Mouse (Mus musculus): Measurements from ENCODE around the gene Resp18.
"Not testable (repeated sequence)": the region's sequence is repeated elsewhere in the genome, so short reads cannot be mapped to it uniquely, and the experiment has no call there.

Gene Resp18

DNA sequence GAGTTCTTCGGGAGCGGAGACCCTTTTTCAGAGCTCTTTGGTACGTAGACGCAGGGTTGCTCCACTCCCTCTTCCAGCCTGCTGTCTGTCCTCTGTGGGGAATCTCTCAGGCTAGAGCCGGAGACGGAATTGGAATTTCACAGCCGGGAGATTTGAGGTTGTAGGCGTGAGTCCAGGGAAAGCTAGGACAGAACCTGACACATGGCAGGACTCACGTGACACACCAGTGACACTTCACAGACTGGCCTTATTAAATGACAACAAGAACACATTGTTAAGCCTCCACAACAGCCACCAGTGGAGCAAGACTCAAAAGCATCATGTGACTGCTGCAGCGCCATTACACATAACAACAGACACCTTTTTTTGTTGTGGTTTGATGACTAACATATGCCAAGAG is 38.6 kb downstream of the Resp18 start:
- in situ Hi-C loops (cut with MboI; ENCODE audit: low sequenced_read_pairs): no loop called here

DNA sequence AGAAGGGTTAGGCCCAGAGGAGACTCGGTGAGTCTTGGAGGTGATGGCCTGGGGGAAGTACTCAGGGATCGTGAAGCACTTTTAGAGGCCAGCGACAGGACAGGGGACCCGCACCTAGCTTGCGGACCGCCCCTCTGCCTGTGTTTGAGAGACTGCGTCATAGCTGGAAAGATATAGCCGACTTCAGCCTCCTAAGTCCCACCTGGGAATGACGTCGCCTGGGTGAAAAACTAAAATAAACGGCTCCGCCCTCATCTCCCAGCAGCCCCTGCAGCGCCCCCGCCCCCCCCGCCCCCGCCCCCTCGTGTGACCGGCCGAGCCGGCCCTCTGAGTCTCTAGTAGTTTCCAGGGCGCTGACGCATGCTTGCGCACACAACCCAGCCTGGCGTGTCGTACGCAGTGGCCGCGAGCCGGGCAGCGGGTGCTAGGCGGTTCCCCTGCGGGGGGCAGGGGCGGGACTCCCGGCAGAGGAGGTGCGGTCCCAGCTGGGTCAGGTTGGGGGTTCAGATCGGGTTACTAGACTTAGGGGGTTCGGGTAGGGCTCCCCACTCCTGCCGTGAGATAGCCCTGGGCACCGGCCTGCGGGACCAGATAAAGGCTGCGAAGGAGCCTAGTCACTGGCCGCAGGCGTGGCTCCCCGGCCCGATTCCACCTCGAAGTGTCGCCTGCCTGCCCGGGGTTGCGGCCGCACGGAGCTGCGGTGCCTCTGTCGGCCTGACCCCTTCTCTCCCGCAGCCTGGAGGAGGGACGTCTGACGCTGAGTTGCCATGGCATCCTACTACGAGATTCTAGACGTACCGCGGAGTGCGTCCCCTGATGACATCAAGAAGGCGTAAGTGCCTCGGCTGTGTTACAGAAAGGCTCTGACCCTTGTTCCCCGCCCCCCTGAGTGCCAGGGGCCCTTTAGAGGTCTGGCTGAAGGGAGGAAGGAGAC is 41.8 kb downstream of the Resp18 start, which contains the start of gene Dnajb2:
Gene Dnajb2 (plus strand): TSS at position 290 of the 934 bp plus-strand sequence.
- in situ Hi-C loops (cut with MboI; ENCODE audit: low sequenced_read_pairs): no loop called here

DNA sequence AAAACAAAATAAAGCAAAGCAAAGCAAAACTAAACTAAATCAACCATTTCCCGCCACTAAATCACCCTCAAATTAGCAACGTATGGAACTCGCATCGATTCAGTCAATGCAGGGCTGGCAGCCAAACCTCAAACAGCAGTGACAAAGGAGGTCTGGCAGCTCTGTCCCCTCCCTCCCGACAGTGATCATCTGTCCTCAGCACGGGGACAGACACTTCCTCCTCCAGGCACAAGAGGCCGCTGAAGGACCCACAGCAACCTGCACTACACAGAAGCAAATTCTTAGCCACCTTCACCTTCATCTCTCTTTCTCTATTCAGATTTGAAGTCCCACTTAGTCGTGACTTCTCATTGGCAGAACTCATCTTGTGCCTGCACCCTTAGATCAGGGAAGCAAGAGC is 43.6 kb downstream of the Resp18 start:
- in situ Hi-C loops (cut with MboI; ENCODE audit: low sequenced_read_pairs): no loop called here

DNA sequence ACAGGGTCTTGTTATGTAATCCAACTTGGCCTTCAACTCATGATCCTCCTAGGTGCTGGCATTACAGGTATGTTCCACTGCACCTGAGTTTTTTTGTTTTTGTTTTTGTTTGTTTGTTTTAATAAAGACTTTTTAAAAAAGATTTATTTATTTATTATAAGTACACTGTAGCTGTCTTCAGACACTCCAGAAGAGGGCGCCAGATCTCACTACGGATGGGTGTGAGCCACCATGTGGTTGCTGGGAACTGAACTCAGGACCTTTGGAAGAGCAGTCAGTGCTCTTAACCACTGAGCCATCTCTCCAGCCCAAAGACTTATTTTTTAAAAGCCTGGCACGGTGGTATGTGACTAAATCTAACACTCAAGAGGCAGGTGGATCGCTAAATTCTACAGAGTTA is 45.7 kb downstream of the Resp18 start:
- in situ Hi-C loops (cut with MboI; ENCODE audit: low sequenced_read_pairs): not testable (repeated sequence)

DNA sequence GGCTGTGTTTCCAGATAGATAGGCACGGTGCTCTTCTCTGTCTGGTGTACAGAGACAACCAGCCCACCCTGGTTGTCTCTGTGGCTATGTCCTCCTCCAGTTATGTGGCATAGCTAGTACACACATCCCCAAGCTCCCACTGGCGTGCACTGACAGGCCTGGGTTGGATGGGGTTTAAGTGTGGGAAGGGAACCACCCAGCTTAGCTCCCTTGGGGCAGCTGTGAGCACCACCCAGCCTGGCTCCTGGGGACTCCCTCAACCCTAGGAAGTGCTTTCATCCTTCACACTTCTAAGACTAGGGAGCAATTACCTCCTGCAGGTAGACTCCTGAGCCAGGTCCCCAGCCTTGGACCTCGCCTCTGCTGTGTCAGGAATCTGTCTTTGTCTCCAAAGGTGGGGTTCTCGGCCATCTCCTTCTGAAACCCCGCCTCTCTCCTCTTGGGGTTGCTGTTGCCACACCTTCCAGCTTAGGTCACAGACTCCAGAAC is 46.5 kb downstream of the Resp18 start, which contains the start of gene A630095N17Rik:
Gene A630095N17Rik (minus strand): TSS at position 439 of the 489 bp plus-strand sequence.
- in situ Hi-C loops (cut with MboI; ENCODE audit: low sequenced_read_pairs): no loop called here

DNA sequence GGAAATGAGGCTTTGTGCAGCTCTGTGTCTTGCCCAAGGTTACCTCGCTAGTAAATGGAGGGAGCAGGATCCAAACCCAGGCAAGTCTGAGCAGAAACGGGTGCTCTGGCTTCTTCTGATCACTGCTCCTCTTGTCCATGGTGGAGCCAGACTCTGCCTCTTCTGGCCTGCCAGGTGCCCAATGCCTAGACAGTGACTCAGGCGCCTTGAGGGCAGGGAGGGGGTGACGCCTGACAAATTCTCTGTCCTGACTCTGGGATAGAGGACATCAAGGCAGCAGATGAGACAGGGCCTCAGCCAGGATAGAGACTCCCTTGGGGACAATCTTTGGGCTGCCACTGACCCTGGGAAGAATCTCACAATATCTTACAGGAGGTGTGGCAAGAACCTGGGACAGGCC is 47.0 kb downstream of the Resp18 start:
- in situ Hi-C loops (cut with MboI; ENCODE audit: low sequenced_read_pairs): no loop called here

DNA sequence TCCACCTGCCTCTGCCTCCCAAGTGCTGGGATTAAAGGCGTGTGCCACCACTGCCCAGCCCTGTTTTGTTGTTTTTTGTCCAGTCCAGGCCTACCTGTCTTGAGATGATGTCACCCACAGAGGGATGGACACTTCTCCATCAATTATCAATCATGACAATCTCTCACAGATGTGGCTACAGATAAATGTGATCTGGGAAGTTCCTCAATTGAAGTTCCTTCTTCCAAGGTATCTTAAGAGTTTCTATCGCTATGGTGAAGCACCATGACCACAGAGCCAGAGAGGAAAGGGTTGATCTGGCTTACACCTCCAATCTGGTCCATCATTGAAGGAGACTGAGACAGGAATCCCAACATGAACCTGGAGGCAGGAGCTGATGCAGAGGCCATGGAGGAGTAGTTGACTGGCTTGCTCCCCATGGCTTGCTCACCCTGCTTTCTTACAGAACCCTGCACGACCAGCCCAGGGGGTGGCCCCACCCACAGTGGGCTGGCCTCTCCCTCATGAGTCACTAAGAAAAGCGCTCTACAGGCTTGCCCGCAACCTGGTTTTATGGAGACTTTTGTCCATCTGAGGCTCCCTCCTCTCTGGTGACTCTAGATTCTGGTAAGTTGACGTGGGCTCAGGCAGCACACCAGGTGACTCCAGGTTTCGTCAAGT is 47.8 kb downstream of the Resp18 start:
- in situ Hi-C loops (cut with MboI; ENCODE audit: low sequenced_read_pairs): no loop called here

DNA sequence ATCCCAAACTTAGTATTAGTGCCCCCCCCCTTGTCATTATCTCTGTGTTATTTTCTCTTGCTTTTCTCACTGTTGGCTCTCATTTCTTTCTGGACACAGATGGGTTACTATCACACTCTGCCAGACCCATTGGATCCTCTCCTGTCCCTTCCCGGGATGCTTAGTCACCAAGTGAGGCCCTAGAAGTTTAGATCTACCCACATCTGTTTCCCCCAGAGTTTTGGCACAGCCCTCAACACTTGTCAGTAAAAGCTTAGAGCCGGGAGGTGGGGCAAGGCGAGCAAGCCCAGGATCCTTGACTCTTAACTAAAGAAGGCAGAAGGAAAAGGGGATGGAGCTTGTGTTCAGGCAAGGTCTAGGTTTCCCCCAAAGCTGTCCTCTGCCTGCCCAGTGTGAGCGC is 49.1 kb downstream of the Resp18 start:
- in situ Hi-C loops (cut with MboI; ENCODE audit: low sequenced_read_pairs): no loop called here

DNA sequence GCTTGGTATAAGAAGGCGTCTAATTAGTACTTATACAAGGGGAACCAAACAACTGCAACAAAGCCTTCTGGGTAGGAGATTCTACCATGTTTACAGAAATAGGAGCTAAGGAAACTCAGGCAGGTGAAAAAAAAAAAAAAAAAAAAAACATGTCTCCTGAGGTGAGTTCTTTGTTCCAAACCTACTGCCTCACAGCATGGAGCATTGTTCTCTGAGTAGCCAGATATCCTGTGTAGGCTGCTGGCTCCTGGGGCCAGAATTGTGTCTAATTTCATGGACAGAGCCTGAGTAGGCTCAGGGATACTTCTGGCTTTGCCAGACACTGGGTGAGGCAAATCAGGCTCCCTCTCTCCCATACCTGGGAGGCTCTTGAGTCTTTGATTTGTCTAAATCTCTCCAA is 50.6 kb downstream of the Resp18 start:
- in situ Hi-C loops (cut with MboI; ENCODE audit: low sequenced_read_pairs): no loop called here

DNA sequence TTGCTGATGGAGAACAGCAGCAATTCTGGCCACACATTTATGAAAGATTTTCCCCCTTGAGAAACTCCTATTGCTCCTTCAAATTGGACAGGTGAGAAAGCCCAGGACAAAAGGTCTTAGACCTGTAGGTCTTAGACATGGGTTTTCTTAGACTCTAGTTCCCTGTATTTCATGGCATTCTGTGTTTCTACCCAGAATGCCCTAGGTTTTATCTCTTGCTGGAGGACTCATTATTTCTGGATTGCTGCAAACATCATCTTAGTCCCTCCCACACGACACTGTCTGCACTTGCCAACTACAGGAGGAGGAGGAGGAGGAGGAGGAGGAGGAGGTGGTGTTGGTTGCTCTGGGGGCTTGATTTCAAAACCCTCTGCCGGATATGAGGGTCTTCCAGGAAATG is 52.1 kb downstream of the Resp18 start:
- in situ Hi-C loops (cut with MboI; ENCODE audit: low sequenced_read_pairs): no loop called here

DNA sequence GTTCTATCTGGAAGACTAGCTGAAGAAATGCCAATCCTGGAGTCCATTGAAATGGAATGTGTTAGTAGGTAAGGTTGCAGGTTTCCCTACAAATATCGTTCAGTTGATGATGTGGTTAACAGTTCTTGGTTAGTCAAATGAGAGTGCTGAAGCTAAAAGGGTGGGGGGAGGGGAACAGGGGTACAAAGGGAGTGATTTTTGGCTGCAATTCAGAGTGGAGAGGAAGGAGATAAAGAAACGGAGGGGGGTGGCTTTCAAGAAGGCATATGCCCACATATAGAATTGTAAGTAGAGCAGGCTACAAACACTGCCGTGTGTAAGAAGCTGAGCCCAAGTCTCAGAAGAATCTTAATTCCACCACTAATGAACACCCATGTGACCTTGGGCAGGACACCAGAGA is 52.7 kb downstream of the Resp18 start:
- in situ Hi-C loops (cut with MboI; ENCODE audit: low sequenced_read_pairs): no loop called here

DNA sequence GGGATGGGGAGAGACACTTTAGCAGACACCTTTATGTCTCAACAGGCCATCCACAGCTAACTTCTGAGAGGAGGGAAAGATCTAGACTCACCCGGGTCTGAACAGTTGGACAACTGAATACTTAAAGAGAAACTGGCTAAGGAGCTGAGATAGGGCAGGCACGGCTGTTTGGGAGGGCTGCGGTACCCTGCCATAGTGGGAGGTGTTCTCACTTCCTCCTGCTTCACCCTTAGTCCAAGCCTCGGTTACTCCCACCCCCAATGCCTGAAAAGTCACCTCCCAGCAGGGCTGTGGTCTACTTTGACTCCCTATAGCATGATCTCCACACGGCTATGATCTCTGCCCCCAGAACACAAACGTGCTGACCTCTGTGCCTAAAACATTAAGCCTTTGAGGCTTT is 54.7 kb downstream of the Resp18 start:
- in situ Hi-C loops (cut with MboI; ENCODE audit: low sequenced_read_pairs): no loop called here

DNA sequence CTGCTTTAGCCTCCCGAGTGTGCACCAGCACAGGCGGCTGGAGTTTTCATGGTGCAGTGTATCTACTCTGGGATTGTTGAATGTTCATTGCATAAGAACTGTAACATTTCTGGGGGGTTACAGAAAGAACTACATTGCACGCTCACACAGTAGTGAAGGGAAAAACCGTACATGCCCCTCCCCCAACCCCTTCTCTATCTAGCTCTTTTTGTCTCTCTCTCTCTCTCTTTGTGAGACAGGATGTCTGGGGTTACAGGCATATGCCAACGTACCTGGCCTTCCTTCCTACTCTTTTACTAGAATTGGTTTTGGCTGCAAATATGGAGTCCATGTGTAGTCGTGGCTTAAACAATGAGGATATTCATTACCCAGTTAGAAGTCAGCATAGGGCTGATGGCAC is 55.3 kb downstream of the Resp18 start:
- in situ Hi-C loops (cut with MboI; ENCODE audit: low sequenced_read_pairs): no loop called here

Measured in CH12F3 (cell line).